Mouse (Mus musculus): Measurements from ENCODE around the gene Grhpr. TPM values are rescaled to one million over a fixed set of nuclear protein-coding genes. Genes with fewer than 3 reads are reported as not detected.

Grhpr gene
- polyA plus RNA-seq, 1 experiment from 2014 or later = 121 TPM

DNA sequence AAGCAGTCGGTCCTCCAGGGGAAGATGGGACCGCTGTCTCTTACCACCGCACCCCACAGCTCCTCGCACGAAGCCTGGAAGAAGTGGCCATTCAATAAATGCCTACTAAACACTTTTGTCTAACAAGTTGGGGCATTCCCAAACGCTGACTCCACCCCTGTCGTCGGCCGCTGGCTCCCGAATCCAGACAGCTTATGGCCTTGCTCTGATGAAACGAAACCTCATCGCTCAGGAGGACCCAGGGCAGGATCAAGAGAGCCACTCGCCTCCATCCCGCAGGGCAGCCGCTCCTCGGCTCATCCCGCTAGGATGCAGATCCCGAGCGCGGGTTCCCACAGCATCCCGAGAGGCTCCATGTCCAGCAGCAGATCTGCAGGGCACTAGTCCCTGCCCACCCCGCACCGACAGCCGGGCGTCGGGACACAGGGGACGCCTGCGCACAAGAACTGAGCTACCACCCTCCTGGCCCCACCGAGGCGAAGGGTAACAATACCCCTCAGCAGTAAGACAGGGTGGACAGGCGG lies 30.4 kb downstream of the Grhpr start:
- WGBS = under 1% methylated on average over 31 of the region's 31 CpGs
- peak overlapping the region; percentile 80 for H3K4me2 ChIP-seq (replicated peaks; ENCODE audit: low read depth)
- H3K27me3 ChIP-seq (replicated peaks; ENCODE audit: control insufficient read depth, insufficient read depth, low read length) = no peaks in the 10 kb centered on the region
- H3K4me1 ChIP-seq (replicated peaks; ENCODE audit: control insufficient read depth, insufficient read depth, low read length) = 0 out of 2 replicates have a peak, but pooled peaks cover 5% of the 10 kb centered on the region
- peak overlapping the region; percentile 65 for H3K9ac ChIP-seq (ENCODE audit: low read depth, low read length)
- no peaks in the 10 kb centered on the region for H3K36me3 ChIP-seq (ENCODE audit: control insufficient read depth, insufficient read depth)
- no peak for ATAC-seq
- TF ChIP-seq CTCF (IDR thresholded peaks at IDR 0.05; ENCODE audit: low read depth) = no peak
- H3K4me3 ChIP-seq (ENCODE audit: low read depth, low read length) = peak overlapping the region; percentile 87
- H3K27ac ChIP-seq (ENCODE audit: low read depth, low read length) = peak overlapping the region; percentile 95
- H3K9me3 ChIP-seq (ENCODE audit: control insufficient read depth) = no peaks in the 10 kb centered on the region

DNA sequence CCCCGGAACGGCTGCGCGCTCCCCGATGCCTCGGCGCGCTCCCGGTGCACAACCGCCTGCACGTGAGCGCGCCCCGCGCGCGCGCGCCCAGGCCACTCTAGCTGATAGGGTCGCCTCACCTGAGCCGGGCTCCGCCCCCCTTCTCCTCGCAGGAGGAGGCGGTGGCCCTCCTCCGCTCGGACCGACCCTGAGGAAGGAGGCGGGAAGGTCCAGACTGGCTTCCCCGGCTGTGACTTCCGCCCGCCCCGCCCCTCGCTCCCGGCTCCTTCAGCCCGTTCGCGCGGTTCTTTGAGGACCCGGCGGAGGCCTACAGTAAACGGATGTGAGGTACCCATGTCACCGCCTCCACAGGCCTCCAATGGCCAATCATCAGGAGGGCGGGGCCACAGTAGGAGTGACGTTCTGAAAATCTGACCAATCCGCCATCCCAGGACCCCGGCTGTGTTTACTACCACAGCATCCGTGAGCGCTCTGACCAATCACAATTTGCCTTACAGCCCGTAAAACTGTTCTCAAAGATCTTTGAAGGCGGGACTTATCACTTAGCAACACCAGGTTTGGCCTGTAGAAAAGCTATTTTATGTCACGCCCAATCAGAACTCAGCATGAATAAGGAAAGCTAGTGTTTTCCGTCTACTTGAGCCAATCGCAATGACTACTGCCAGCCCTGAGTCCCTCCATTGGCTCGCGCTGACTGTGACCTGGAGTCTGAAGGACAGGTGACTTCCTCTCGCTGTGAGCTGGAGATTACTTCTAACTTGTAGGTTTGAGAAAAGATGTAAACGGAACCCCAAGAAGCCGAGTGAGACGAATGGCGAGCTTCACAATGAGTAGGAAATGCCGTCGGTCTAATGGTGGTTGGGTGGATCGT lies 31.1 kb downstream of the Grhpr start, which contains the start of gene Zbtb5:
Gene Zbtb5, minus strand, starts transcription at position 308 of the 871 bp plus-strand sequence.
- H3K9me3 ChIP-seq (ENCODE audit: control insufficient read depth) = no peaks in the 10 kb centered on the region
- H3K9ac ChIP-seq (ENCODE audit: low read depth, low read length) = peak within 1 kb of the TSS; percentile 65
- 0 out of 2 replicates have a peak, but pooled peaks cover 5% of the 10 kb centered on the region for H3K4me1 ChIP-seq (replicated peaks; ENCODE audit: control insufficient read depth, insufficient read depth, low read length)
- under 1% methylated on average over 62 of the region's 63 CpGs for WGBS
- peak within 1 kb of the TSS; percentile 95 for H3K27ac ChIP-seq (ENCODE audit: low read depth, low read length)
- no peaks in the 10 kb centered on the region for H3K36me3 ChIP-seq (ENCODE audit: control insufficient read depth, insufficient read depth)
- TF ChIP-seq CTCF (IDR thresholded peaks at IDR 0.05; ENCODE audit: low read depth) = no peak
- H3K4me3 ChIP-seq (ENCODE audit: low read depth, low read length) = peak within 1 kb of the TSS; percentile 87
- ATAC-seq = peak; percentile 97
- no peaks in the 10 kb centered on the region for H3K27me3 ChIP-seq (replicated peaks; ENCODE audit: control insufficient read depth, insufficient read depth, low read length)
- H3K4me2 ChIP-seq (replicated peaks; ENCODE audit: low read depth) = peak within 1 kb of the TSS; percentile 80

- TF ChIP-seq CTCF (IDR thresholded peaks at IDR 0.05; ENCODE audit: low read depth) = no peak
- Histone ChIP-seq H3K4me1 (replicated peaks; ENCODE audit: control insufficient read depth, insufficient read depth, low read length) (0 out of 2 replicates have a peak, but pooled peaks cover 5% of the 10 kb centered on the region), H3K9me3 (ENCODE audit: control insufficient read depth) (no peaks in the 10 kb centered on the region), H3K9ac (ENCODE audit: low read depth, low read length) (peak overlapping the region; percentile 64), H3K4me2 (replicated peaks; ENCODE audit: low read depth) (peak overlapping the region; percentile 74), H3K36me3 (ENCODE audit: control insufficient read depth, insufficient read depth) (no peaks in the 10 kb centered on the region), H3K4me3 (ENCODE audit: low read depth, low read length) (peak overlapping the region; percentile 67), H3K27me3 (replicated peaks; ENCODE audit: control insufficient read depth, insufficient read depth, low read length) (no peaks in the 10 kb centered on the region), H3K27ac (ENCODE audit: low read depth, low read length) (peak overlapping the region; percentile 89)
- no peak for ATAC-seq
- WGBS = 1% methylated on average over 13 of the region's 13 CpGs
These were observed 31.8 kb downstream of the Grhpr start for GRCm38 (mm10) chr4:45013031-45013431.

- TF ChIP-seq CTCF (IDR thresholded peaks at IDR 0.05; ENCODE audit: low read depth) = no peak
- Histone ChIP-seq H3K27ac (ENCODE audit: low read depth, low read length) (peak overlapping the region; percentile 89; the same call in 1 of the 2 replicates), H3K4me2 (replicated peaks; ENCODE audit: low read depth) (peak overlapping the region; percentile 74), H3K27me3 (replicated peaks; ENCODE audit: control insufficient read depth, insufficient read depth, low read length) (no peaks in the 10 kb centered on the region), H3K4me3 (ENCODE audit: low read depth, low read length) (peak overlapping the region; percentile 67), H3K36me3 (ENCODE audit: control insufficient read depth, insufficient read depth) (no peaks in the 10 kb centered on the region), H3K4me1 (replicated peaks; ENCODE audit: control insufficient read depth, insufficient read depth, low read length) (0 out of 2 replicates have a peak, but pooled peaks cover 5% of the 10 kb centered on the region), H3K9me3 (ENCODE audit: control insufficient read depth) (no peaks in the 10 kb centered on the region), H3K9ac (ENCODE audit: low read depth, low read length) (peak overlapping the region; percentile 64)
- no peak for ATAC-seq
- 0% methylated on average over 2 of the region's 2 CpGs for WGBS
These were observed 32.3 kb downstream of the Grhpr start for GRCm38 (mm10) chr4:45013537-45013936.

- Histone ChIP-seq H3K4me2 (replicated peaks; ENCODE audit: low read depth) (no peak overlapping the region), H3K27me3 (replicated peaks; ENCODE audit: control insufficient read depth, insufficient read depth, low read length) (no peaks in the 10 kb centered on the region), H3K9ac (ENCODE audit: low read depth, low read length) (no peak overlapping the region), H3K36me3 (ENCODE audit: control insufficient read depth, insufficient read depth) (no peaks in the 10 kb centered on the region), H3K9me3 (ENCODE audit: control insufficient read depth) (no peaks in the 10 kb centered on the region), H3K4me3 (ENCODE audit: low read depth, low read length) (no peak overlapping the region), H3K27ac (ENCODE audit: low read depth, low read length) (no peak overlapping the region), H3K4me1 (replicated peaks; ENCODE audit: control insufficient read depth, insufficient read depth, low read length) (no peaks in the 10 kb centered on the region)
- TF ChIP-seq CTCF (IDR thresholded peaks at IDR 0.05; ENCODE audit: low read depth) = peak; percentile 80
- ATAC-seq = no peak
- 16% methylated on average over 3 of the region's 3 CpGs for WGBS
These were observed 34.4 kb downstream of the Grhpr start for GRCm38 (mm10) chr4:45015615-45016014.

GRCm38 (mm10) chr4:45018452-45018980 lies 37.3 kb downstream of the Grhpr start, which contains the start of gene Polr1e:
Gene Polr1e, plus strand, starts transcription at chr4:45018583.
- Histone ChIP-seq H3K4me1 (replicated peaks; ENCODE audit: control insufficient read depth, insufficient read depth, low read length) (no peaks in the 10 kb centered on the region), H3K9me3 (ENCODE audit: control insufficient read depth) (no peaks in the 10 kb centered on the region), H3K27ac (ENCODE audit: low read depth, low read length) (no peak within 1 kb of the TSS), H3K9ac (ENCODE audit: low read depth, low read length) (peak within 1 kb of the TSS; percentile 53), H3K4me2 (replicated peaks; ENCODE audit: low read depth) (peak within 1 kb of the TSS; percentile 96), H3K4me3 (ENCODE audit: low read depth, low read length) (peak within 1 kb of the TSS; percentile 59), H3K27me3 (replicated peaks; ENCODE audit: control insufficient read depth, insufficient read depth, low read length) (no peaks in the 10 kb centered on the region), H3K36me3 (ENCODE audit: control insufficient read depth, insufficient read depth) (no peaks in the 10 kb centered on the region)
- under 1% methylated on average over 29 of the region's 29 CpGs for WGBS
- peak; percentile 76 for ATAC-seq
- 0 out of 2 replicates have a peak, but pooled peaks have one; percentile 8 for TF ChIP-seq CTCF (IDR thresholded peaks at IDR 0.05; ENCODE audit: low read depth)

Data from intestine, postnatal 0 days (tissue).